Mouse (Mus musculus) spleen, embryonic (tissue): ENCODE measurements at regions not wholly inside any gene's neighbourhood (a gene's known extent, or its start where the extent isn't known, plus 50 kb on each side); places are given as distances from the start of the nearest gene placed in this dataset.
"Not testable (repeated sequence)": the region's sequence is repeated elsewhere in the genome, so short reads cannot be mapped to it uniquely, and the experiment has no call there.

Experiments
- CTCF ChIA-PET: fragments of 350-600 bp; sonication (Branson Sonifier 250); formaldehyde crosslinking; loops from one replicate; lab custom pipeline; 2022; lab: Charles Lee

- CTCF ChIA-PET: no interaction called here
These were observed 1005.9 kb downstream of the Basp1 start for GRCm38 (mm10) chr15:24407691-24408090.

- CTCF ChIA-PET: no interaction called here
These were observed 1008.3 kb downstream of the Basp1 start for GRCm38 (mm10) chr15:24405305-24405704.

- CTCF ChIA-PET: no interaction called here
These were observed 1013.5 kb downstream of the Basp1 start for GRCm38 (mm10) chr15:24400088-24400487.

- CTCF ChIA-PET: no interaction called here
These were observed 1055.2 kb downstream of the Basp1 start for GRCm38 (mm10) chr15:24358398-24358797.

GRCm38 (mm10) chr15:24348975-24349560 is 1064.5 kb downstream of the Basp1 start:
- CTCF ChIA-PET: no interaction called here

- CTCF ChIA-PET: not testable (repeated sequence)
These were observed 1077.7 kb downstream of the Basp1 start for GRCm38 (mm10) chr15:24335876-24336275.

- CTCF ChIA-PET: not testable (repeated sequence)
These were observed 1110.4 kb downstream of the Basp1 start for GRCm38 (mm10) chr15:24303123-24303522.

GRCm38 (mm10) chr15:24297236-24297635 is 1116.3 kb downstream of the Basp1 start:
- CTCF ChIA-PET: no interaction called here

GRCm38 (mm10) chr15:24296798-24297197 is 1116.8 kb downstream of the Basp1 start:
- CTCF ChIA-PET: no interaction called here

- CTCF ChIA-PET: no interaction called here
These were observed 1138.5 kb downstream of the Basp1 start for GRCm38 (mm10) chr15:24275100-24275499.

GRCm38 (mm10) chr15:24267360-24267759 is 1146.2 kb downstream of the Basp1 start:
- CTCF ChIA-PET: no interaction called here
